Mouse (Mus musculus) spleen, adult 2 months (tissue): ENCODE results near the gene Nek6. TPM values are rescaled to one million over a fixed set of nuclear protein-coding genes. Genes with fewer than 3 reads are reported as not detected.

Source experiments
- DNase-seq, 2 experiments: peaks; one replicate each; pipeline versions ENCODE4 v3.0.0 to v3.0.0-alpha.2; 2012 to 2021; ENCODE audit warnings: low spot score in 2 of 2, low read depth in 1 of 2
- H3K27ac ChIP-seq: fragments of 200-500 bp; 2 replicates; pipeline ENCODE4 v1.5.1; 2012; ENCODE audit warnings: low read length, inconsistent platforms; ENCODE audit not compliant: insufficient read depth
- H3K27me3 ChIP-seq: fragments of 200-500 bp; 2 replicates; pipeline ENCODE4 v1.6.1; 2012; ENCODE audit warnings: mild to moderate bottlenecking, moderate library complexity, low read length, inconsistent platforms; ENCODE audit not compliant: control insufficient read depth, insufficient read depth
- H3K36me3 ChIP-seq: fragments of 200-500 bp; 2 replicates; pipeline ENCODE4 v1.6.1; 2012; ENCODE audit warnings: mild to moderate bottlenecking, low read length, inconsistent platforms; ENCODE audit not compliant: control insufficient read depth, insufficient read depth
- H3K4me1 ChIP-seq: fragments of 200-500 bp; 2 replicates; pipeline ENCODE4 v1.6.1; 2011; ENCODE audit warnings: inconsistent platforms; ENCODE audit not compliant: control insufficient read depth, insufficient read depth, insufficient read length
- H3K4me3 ChIP-seq: fragments of 200-500 bp; 2 replicates; pipeline ENCODE4 v1.5.1; 2011; ENCODE audit warnings: mild to moderate bottlenecking, inconsistent platforms; ENCODE audit not compliant: insufficient read depth, insufficient read length; ENCODE audit errors: extremely low read depth
- CTCF ChIP-seq: fragments of 200-500 bp; IDR thresholded peaks from 2 replicates; pipeline ENCODE4 v1.5.1; 2011; ENCODE audit warnings: mild to moderate bottlenecking, inconsistent platforms; ENCODE audit not compliant: insufficient read depth, insufficient read length, insufficient replicate concordance; ENCODE audit errors: extremely low read depth
- POLR2A ChIP-seq: fragments of 200-500 bp; IDR thresholded peaks from 2 replicates; pipeline ENCODE4 v1.6.1; 2011; ENCODE audit warnings: low read depth, low read length, inconsistent platforms
- WGBS: fragments of 180-500 bp; shearing (Covaris S2); methylation state at CpG from one replicate; pipeline ENCODE4 v1.1.7; 2018; 5-methylcytosine and 5-hydroxymethylcytosine counted together
- polyA plus RNA-seq: library from polyadenylated mRNA; depleted of rRNA; stranded (reverse); fragments of >200 nt; gene quantifications from 2 replicates; pipeline ENCODE4 v1.2.3, GENCODE M21; 2012

Gene Nek6
- polyA plus RNA-seq, 1 experiment: 9.4 TPM

DNA sequence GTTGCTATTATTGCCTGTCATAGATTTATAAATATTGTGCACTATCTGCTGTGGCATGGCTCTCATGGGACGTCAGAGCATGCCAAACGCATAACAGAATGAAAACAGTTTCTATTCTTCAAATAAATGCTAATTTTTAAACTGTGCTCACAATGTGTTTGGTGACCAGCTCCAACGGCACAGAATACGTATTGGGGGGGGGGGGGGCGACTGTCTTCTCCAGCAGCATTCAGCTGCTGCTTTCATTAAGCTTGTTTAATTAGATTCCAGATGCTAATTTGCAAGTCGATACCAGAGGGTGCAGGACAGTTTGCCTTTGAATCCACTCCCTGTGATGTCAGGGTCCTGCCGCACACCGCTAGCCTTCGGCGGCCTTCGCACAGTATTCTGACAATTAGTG lies 97.9 kb downstream of the Nek6 start:
- WGBS: 94% methylated on average over 11 of the region's 11 CpGs
- Histone ChIP-seq H3K27ac (no peak overlapping the region), H3K27me3 (no peaks in the 10 kb centered on the region), H3K4me3 (no peak overlapping the region), H3K36me3 (peaks cover 9% of the 10 kb centered on the region), H3K4me1 (no peaks in the 10 kb centered on the region)
- no peak for TF ChIP-seq POLR2A
- no peak for TF ChIP-seq CTCF
- DNase-seq: no peak

DNA sequence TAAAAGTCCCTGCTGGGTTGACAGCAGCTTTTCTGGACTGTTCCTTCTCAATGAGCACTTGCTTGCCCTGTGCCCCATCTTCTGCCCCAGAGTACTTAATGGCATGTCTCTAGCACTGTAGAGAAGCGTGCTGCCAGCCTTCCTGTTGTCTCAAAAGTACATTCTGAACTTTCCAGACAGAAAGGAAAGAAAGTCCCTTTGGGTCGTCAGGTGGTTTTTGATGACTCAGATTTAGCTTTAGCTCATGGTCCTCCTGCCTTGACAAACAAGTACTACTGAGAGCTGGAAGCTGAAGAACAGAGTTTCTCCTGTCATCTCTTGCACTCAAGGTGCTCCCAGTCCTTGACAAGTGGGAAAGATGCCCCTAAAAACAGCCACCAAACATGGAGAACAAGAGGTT lies 98.7 kb downstream of the Nek6 start:
- Histone ChIP-seq H3K36me3 (peaks cover 9% of the 10 kb centered on the region), H3K4me3 (no peak overlapping the region), H3K27me3 (no peaks in the 10 kb centered on the region), H3K4me1 (no peaks in the 10 kb centered on the region), H3K27ac (no peak overlapping the region)
- TF ChIP-seq POLR2A (no peak), CTCF (no peak)
- WGBS: 75% methylated on average over 2 of the region's 2 CpGs
- no peak for DNase-seq

DNA sequence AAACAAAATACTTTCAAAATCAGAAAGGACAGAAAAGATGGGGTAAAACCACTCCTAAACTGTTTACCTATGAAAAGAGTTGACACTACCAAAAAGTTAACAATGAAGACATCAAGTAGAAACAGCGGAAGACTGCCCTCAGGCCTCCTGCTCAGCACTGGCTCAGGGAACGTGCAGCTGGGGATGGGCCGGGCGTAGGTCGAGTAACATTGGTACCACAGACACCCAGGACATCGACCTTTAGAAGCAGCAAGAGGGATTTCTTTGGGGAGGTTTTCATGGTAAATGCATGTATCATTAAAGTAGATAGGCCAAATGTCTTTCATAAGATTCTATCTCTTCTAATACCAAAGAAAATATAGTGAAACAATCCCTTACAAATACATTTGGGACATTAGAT lies 101.2 kb downstream of the Nek6 start:
- Histone ChIP-seq H3K4me1 (no peaks in the 10 kb centered on the region; the same call in 1 of the 2 replicates), H3K27ac (no peak overlapping the region), H3K4me3 (no peak overlapping the region), H3K27me3 (no peaks in the 10 kb centered on the region), H3K36me3 (peaks cover 9% of the 10 kb centered on the region)
- DNase-seq: no peak
- no peak for TF ChIP-seq POLR2A
- TF ChIP-seq CTCF: no peak
- WGBS: 97% methylated on average over 6 of the region's 6 CpGs

DNA sequence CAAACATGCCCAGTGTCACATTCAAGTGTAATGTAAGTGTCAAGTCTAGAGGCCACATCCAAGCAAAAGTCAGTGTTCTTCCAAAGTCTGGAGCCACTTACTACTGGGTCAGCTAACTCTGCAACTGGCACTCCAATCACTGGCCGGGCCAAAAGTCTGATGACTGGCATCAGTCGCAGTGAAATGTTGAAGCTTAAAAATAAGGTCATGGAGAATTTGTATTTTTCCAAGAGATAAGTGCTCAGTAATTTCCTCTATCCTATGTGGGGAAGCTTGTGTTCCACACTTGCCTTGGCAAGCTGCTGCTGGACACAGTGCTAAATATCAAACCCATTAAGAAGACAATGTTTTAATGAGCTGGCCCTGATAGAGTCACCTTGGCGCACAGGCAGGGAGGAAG lies 102.1 kb downstream of the Nek6 start:
- DNase-seq: no peak
- Histone ChIP-seq H3K36me3 (peaks cover 9% of the 10 kb centered on the region), H3K27ac (no peak overlapping the region), H3K4me1 (no peaks in the 10 kb centered on the region; the same call in 1 of the 2 replicates), H3K27me3 (no peaks in the 10 kb centered on the region), H3K4me3 (no peak overlapping the region)
- TF ChIP-seq POLR2A: no peak
- no peak for TF ChIP-seq CTCF
- 93% methylated on average over 3 of the region's 3 CpGs for WGBS

DNA sequence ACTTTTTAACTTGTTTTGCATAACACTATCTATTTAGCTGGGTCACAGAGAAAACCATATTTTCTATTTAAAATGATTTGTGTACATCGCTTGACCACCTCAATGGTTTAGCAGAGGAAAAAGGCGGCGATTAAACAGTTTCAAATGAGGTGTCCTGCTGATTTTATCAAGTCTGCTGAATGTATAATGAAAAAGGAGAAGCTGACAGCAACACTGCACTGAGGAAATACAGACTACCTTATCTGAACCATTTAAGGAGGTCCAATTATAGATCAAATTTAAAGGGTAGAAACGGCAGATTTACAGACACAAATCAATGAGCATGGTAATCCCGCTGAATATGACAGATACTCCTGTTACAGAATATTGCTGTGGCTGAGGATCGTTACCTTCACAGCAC lies 103.0 kb downstream of the Nek6 start:
- DNase-seq: no peak
- H3K36me3 ChIP-seq: peaks cover 3% of the 10 kb centered on the region; the same call in 1 of the 2 replicates
- H3K4me3 ChIP-seq: no peak overlapping the region
- H3K27ac ChIP-seq: no peak overlapping the region
- WGBS: 82% methylated on average over 6 of the region's 6 CpGs
- H3K4me1 ChIP-seq: no peaks in the 10 kb centered on the region; the same call in 1 of the 2 replicates
- no peak for TF ChIP-seq POLR2A
- no peak for TF ChIP-seq CTCF
- no peaks in the 10 kb centered on the region for H3K27me3 ChIP-seq

DNA sequence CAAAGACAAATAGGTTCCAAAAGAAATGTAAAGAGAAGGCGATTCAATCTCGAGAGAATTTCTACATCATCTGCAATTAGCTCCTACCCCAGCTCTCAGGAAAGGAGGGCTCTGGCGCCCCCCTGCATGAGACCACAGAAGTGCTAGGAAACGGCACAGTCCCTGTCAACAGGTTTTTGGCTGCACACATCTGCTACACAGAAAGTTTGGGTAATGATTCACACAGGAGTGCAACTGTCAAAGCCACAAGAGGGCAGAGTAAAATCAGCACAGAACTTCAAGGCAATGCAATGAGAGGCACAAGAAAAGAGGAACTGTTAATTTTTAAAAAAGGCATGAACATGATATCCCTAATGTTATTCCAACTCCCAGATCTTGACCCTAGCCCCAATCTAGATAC lies 104.6 kb downstream of the Nek6 start:
- no peak overlapping the region for H3K27ac ChIP-seq
- WGBS: 44% methylated on average over 4 of the region's 4 CpGs
- peaks cover 3% of the 10 kb centered on the region; the same call in 1 of the 2 replicates for H3K36me3 ChIP-seq
- H3K4me3 ChIP-seq: no peak overlapping the region
- H3K4me1 ChIP-seq: no peaks in the 10 kb centered on the region; the same call in 1 of the 2 replicates
- H3K27me3 ChIP-seq: no peaks in the 10 kb centered on the region
- peak; percentile 1; the same call in 1 of the 2 replicates for TF ChIP-seq CTCF
- no peak for TF ChIP-seq POLR2A
- peak in 1 of 2 experiments; percentile 7 for DNase-seq

DNA sequence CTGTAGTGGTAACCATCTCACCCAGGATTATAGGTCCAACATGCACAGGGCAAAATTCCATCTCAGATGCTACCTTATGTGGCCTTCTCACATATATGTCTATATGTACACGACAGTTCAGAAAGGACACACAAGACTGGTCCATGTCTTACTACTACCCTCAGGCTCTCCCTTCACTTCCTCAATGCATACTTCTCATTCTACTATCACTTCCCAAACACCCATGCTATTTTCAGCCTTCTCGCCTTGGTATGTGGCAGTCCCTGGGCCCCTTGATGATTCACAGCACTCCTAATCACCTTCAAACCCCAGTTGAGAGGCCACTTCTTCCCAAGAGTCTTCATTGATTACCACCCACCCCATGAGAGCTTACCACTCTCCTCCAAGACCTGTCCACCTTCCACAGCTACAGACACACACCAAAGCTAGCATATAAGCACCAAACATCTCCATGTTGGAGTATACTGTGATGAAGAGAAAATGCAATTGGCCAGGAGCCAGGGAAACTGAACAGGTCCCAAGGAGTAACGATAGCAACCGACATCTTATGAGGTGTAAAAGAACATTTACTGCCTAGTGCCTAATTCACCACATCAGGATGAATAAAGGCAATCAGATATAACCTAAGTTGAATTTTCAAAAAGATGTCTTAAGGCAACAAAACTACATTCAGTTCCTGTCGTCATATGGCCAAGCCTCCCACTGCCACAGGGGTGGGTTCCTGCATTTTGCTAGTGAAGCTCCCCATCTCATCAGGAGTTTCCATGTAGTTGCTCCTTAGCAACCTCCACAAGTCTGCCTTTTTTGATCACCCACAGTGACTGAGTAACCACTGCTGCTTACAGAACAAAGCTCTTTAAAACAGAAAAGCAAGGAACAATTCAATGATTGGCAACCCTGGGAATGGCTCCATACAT lies 105.8 kb downstream of the Nek6 start:
- no peak overlapping the region for H3K27ac ChIP-seq
- no peak for TF ChIP-seq CTCF
- TF ChIP-seq POLR2A: no peak
- no peak for DNase-seq
- no peaks in the 10 kb centered on the region; the same call in 1 of the 2 replicates for H3K4me1 ChIP-seq
- no peak overlapping the region for H3K4me3 ChIP-seq
- peaks cover 3% of the 10 kb centered on the region; the same call in 1 of the 2 replicates for H3K36me3 ChIP-seq
- WGBS: 85% methylated on average over 5 of the region's 5 CpGs
- H3K27me3 ChIP-seq: no peaks in the 10 kb centered on the region
